Mouse (Mus musculus): ENCODE measurements at regions not wholly inside any gene's neighbourhood (a gene's known extent, or its start where the extent isn't known, plus 50 kb on each side); places are given as distances from the start of the nearest gene placed in this dataset.

DNA sequence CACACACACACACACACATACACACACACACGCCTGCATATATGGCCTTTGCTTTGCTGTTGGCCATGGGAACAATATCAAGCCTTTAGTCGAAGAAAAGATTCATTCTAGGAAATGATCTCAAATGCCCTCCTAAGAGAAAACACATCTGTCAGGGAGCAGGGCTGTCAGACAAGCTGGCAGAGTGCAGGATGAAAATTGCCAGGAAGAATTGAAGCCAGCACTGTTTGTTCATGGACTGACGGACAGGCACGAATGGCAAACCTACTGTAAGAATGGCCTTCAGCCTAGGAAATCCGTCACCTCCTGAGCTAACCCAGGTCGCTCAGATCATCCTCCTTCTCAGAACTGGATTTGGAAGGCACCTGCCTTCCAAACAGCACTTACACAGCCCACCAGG is 322.0 kb downstream of the Rps15a start:
- no peak for TF ChIP-seq CTCF (IDR thresholded peaks at IDR 0.05; ENCODE audit: borderline replicate concordance, control insufficient read depth, extremely low read depth, insufficient read depth, low read length, poor library complexity)
- no peak for TF ChIP-seq POLR2A (IDR thresholded peaks at IDR 0.05; ENCODE audit: control insufficient read depth, extremely low read depth, insufficient read depth, low read length, poor library complexity)

Data from thymus, adult 2 months (tissue).